ENCODE assay signal across 8 mouse cellular contexts in genomic region chr7:139979011-139979719, GRCm38 (mm10). TPM values are rescaled to one million over a fixed set of nuclear protein-coding genes. Genes with fewer than 3 reads are reported as not detected.
DNase-seq lines count a peak whose midpoint lies in the region; ATAC-seq and TF ChIP-seq lines count a peak whose summit lies in the region.

No protein-coding gene starts in this region.

- H3K27me3 ChIP-seq in lung, postnatal 0 days (replicated peaks; ENCODE audit: insufficient read depth, low read length): no peaks in the 10 kb centered on the region
- H3K27me3 ChIP-seq in midbrain, embryonic 12.5 days: peaks cover 30% of the 10 kb centered on the region

- no peaks in the 10 kb centered on the region for H3K9me3 ChIP-seq in lung, postnatal 0 days (ENCODE audit: low read length)
- H3K9me3 ChIP-seq in midbrain, embryonic 12.5 days: no peaks in the 10 kb centered on the region

- H3K27ac ChIP-seq in lung, postnatal 0 days (ENCODE audit: low read length): no peak overlapping the region
- H3K27ac ChIP-seq in midbrain, embryonic 12.5 days (replicated peaks): no peak overlapping the region

- H3K4me2 ChIP-seq in lung, postnatal 0 days (replicated peaks; ENCODE audit: low read depth, low read length): peak overlapping the region; percentile 59
- peak overlapping the region; percentile 75 for H3K4me2 ChIP-seq in midbrain, embryonic 12.5 days (replicated peaks)

- H3K4me3 ChIP-seq in lung, postnatal 0 days (ENCODE audit: low read depth, low read length): 0 out of 2 replicates have a peak overlapping the region, but pooled peaks have one; percentile 36
- peak overlapping the region; percentile 51 for H3K4me3 ChIP-seq in midbrain, embryonic 12.5 days

- H3K4me1 ChIP-seq in lung, postnatal 0 days (ENCODE audit: insufficient read depth, low read depth, low read length): no peaks in the 10 kb centered on the region
- H3K4me1 ChIP-seq in midbrain, embryonic 12.5 days: peaks cover 13% of the 10 kb centered on the region

- WGBS in lung, postnatal 0 days: 36% methylated on average over 13 of the region's 13 CpGs
- WGBS in midbrain, embryonic 12.5 days: 45% methylated on average over 13 of the region's 13 CpGs

- TF ChIP-seq EP300 in lung, postnatal 0 days (IDR thresholded peaks at IDR 0.05): no peak

- peak; percentile 38; the same call in 1 of the 2 replicates for ATAC-seq in lung, postnatal 0 days
- ATAC-seq in midbrain, embryonic 12.5 days (ENCODE audit: low FRiP score, low read depth): peak; percentile 72

- no peak for TF ChIP-seq CTCF in lung, postnatal 0 days (IDR thresholded peaks at IDR 0.05)

- H3K36me3 ChIP-seq in lung, postnatal 0 days (ENCODE audit: insufficient read depth, low read length): no peaks in the 10 kb centered on the region
- no peaks in the 10 kb centered on the region for H3K36me3 ChIP-seq in midbrain, embryonic 12.5 days

- peak; percentile 37 for DNase-seq in adrenal gland, postnatal 10 days
- no peak for DNase-seq in adrenal gland, adult 2 months
- no peak for DNase-seq in lung, postnatal 0 days (ENCODE audit: low spot score)
- no peak for DNase-seq in lung, postnatal 4 days
- DNase-seq in kidney, adult 18-20 months: peak; percentile 6
- no peak for DNase-seq in gastrocnemius, postnatal 25 days
- no peak for DNase-seq in testis, postnatal 14 days (ENCODE audit: low spot score)

- no peak overlapping the region for H3K9ac ChIP-seq in lung, postnatal 0 days (replicated peaks; ENCODE audit: low read depth)
- H3K9ac ChIP-seq in midbrain, embryonic 12.5 days (replicated peaks): peak overlapping the region; percentile 66; the same call in 1 of the 2 replicates

RNA-seq across cellular contexts. Expression of gene 6430531B16Rik, which starts 0.6 kb away (rescaled TPM):
- under 1 TPM in 1 of 2 experiments, not detected in 1; 0.39 TPM for total RNA-seq in adrenal gland, postnatal 10 days (2021)
- total RNA-seq in adrenal gland, adult 2 months (2021): not detected
- 0.19 and 0.80 TPM in 2 replicates for polyA plus RNA-seq in adrenal gland, adult 2 months (2012; rRNA removed)
- 5.6 and 7.3 TPM in 2 replicates for polyA plus RNA-seq in lung, postnatal 0 days (2015; fragmentation: Nextera tagmentation; extraction: Ambion mirVana)
- polyA plus RNA-seq in midbrain, embryonic 12.5 days (2016; fragmentation: Nextera tagmentation; extraction: Ambion mirVana): 0.45 and 0.52 TPM in 2 replicates
- not detected for total RNA-seq in gastrocnemius, postnatal 25 days (2021)

RNA-seq across cellular contexts. Expression of gene Adam8, which starts 13.2 kb away (rescaled TPM):
- total RNA-seq in adrenal gland, postnatal 10 days (2021): 1 to 10 TPM; 1.9 to 2.9 TPM
- 1 to 10 TPM; 1.9 to 3.3 TPM for total RNA-seq in adrenal gland, adult 2 months (2021)
- polyA plus RNA-seq in adrenal gland, adult 2 months (2012; rRNA removed): 3.4 and 3.5 TPM in 2 replicates
- polyA plus RNA-seq in lung, postnatal 0 days (2015; fragmentation: Nextera tagmentation; extraction: Ambion mirVana): 5.8 and 7.0 TPM in 2 replicates
- polyA plus RNA-seq in midbrain, embryonic 12.5 days (2016; fragmentation: Nextera tagmentation; extraction: Ambion mirVana): 3.6 and 3.9 TPM in 2 replicates
- total RNA-seq in gastrocnemius, postnatal 25 days (2021): under 1 TPM; 0.29 to 0.36 TPM

RNA-seq across cellular contexts. Expression of gene Utf1, which starts 35.6 kb away (rescaled TPM):
- under 1 TPM in 1 of 2 experiments, not detected in 1; 0.24 TPM for total RNA-seq in adrenal gland, postnatal 10 days (2021)
- total RNA-seq in adrenal gland, adult 2 months (2021): not detected
- 0.10 and 0.22 TPM in 2 replicates for polyA plus RNA-seq in adrenal gland, adult 2 months (2012; rRNA removed)
- not detected in 2 replicates for polyA plus RNA-seq in lung, postnatal 0 days (2015; fragmentation: Nextera tagmentation; extraction: Ambion mirVana)
- not detected in 2 replicates for polyA plus RNA-seq in midbrain, embryonic 12.5 days (2016; fragmentation: Nextera tagmentation; extraction: Ambion mirVana)
- total RNA-seq in gastrocnemius, postnatal 25 days (2021): not detected

RNA-seq across cellular contexts. Expression of gene Zfp511, which starts 57.0 kb away (rescaled TPM):
- 10 to 100 TPM; 14.0 to 18.1 TPM for total RNA-seq in adrenal gland, postnatal 10 days (2021)
- total RNA-seq in adrenal gland, adult 2 months (2021): 10 to 100 TPM; 22.2 to 23.7 TPM
- polyA plus RNA-seq in adrenal gland, adult 2 months (2012; rRNA removed): 49.2 and 63.9 TPM in 2 replicates
- polyA plus RNA-seq in lung, postnatal 0 days (2015; fragmentation: Nextera tagmentation; extraction: Ambion mirVana): 21.5 and 23.0 TPM in 2 replicates
- 41.9 and 45.2 TPM in 2 replicates for polyA plus RNA-seq in midbrain, embryonic 12.5 days (2016; fragmentation: Nextera tagmentation; extraction: Ambion mirVana)
- total RNA-seq in gastrocnemius, postnatal 25 days (2021): 1 to 10 TPM; 7.1 to 8.5 TPM

RNA-seq across cellular contexts. Expression of gene Tubgcp2, which starts 57.3 kb away (rescaled TPM):
- 10 to 100 TPM; 32.7 to 37.4 TPM for total RNA-seq in adrenal gland, postnatal 10 days (2021)
- total RNA-seq in adrenal gland, adult 2 months (2021): 10 to 100 TPM; 26.6 to 26.8 TPM
- polyA plus RNA-seq in adrenal gland, adult 2 months (2012; rRNA removed): 13.5 and 16.4 TPM in 2 replicates
- polyA plus RNA-seq in lung, postnatal 0 days (2015; fragmentation: Nextera tagmentation; extraction: Ambion mirVana): 20.8 and 22.4 TPM in 2 replicates
- polyA plus RNA-seq in midbrain, embryonic 12.5 days (2016; fragmentation: Nextera tagmentation; extraction: Ambion mirVana): 70.6 and 72.7 TPM in 2 replicates
- 10 to 100 TPM; 16.4 TPM for total RNA-seq in gastrocnemius, postnatal 25 days (2021)

Comparison
In these comparisons a context has a peak if more than half of its experiments do, and no peak if none do; other contexts are left out.
1. DNase-seq: peak in adrenal gland, postnatal 10 days (single experiment) and kidney, adult 18-20 months (single experiment); none in adrenal gland, adult 2 months (single experiment), lung, postnatal 0 days (single experiment), lung, postnatal 4 days (0 of 2), gastrocnemius, postnatal 25 days (single experiment) and testis, postnatal 14 days (single experiment).